Mouse (Mus musculus): ENCODE results near the gene Slc12a8.
"Not testable (repeated sequence)": the region's sequence is repeated elsewhere in the genome, so short reads cannot be mapped to it uniquely, and the experiment has no call there.

Gene Slc12a8

GRCm38 (mm10) chr16:33516807-33517565 lies at the start of gene Slc12a8:
Gene Slc12a8, plus strand, starts transcription at chr16:33517328.
- peak; percentile 70 for DNase-seq (ENCODE audit: low spot score)

- no peak for DNase-seq (ENCODE audit: low spot score)
Observed at GRCm38 (mm10) chr16:33467451-33467850, 49.7 kb upstream of the Slc12a8 start.

DNA sequence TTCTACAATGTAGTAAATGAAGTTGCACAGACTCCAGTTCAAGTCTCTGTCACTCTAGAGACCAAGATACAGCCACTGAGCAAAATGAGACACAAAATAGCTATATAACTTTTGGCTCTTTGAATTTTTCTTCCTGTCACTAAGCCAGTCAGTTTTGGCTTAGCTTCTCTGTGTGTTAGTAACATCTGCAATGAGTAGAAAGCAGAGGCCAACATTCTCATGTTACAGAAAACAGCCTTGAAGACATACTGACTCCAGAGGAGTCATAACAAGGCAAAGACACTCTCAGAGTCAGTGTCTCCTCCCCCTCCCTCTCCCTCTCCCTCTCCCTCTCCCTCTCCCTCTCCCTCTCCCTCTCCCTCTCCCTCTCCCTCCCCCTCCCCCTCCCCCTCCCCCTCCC lies 47.2 kb upstream of the Slc12a8 start:
- DNase-seq (ENCODE audit: low spot score): no peak

DNA sequence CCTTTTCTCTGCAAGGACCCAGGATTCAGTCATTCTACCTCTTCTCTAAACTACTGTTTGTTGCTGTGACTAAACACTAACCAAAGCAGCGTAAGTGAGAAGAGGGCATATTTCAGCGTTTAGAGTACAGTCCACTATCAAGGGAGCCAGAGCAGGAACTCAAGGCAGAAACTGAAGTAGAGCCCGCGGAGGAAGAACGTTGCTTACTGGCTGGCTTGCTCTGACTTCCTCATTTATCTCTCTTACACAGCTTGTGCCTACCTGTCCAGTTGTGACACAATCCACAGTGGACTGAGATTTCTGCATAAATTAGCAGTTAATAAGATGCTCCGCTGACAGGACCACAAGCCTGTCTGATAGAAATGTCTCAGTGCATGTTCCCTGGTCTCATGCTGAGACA lies 42.7 kb upstream of the Slc12a8 start:
- DNase-seq (ENCODE audit: low spot score): no peak

DNA sequence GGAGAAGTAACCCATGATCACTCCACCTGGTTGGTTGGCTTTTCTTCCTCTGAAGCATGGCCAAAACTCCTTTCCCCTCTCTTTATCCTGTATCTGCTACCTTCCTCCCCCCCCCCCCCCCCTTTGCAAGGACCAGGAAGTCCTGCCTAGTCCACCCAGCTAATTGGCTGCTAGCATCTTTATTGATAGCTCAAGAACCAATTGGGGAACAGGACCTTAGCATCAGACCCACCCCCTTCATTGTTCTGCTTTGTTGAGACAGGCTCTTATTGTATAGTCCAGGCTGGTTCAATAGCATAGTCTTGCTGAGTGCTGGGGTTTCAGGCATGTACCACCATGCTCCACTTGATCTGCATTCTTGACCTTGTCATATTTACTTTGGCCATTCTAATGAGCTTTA lies 37.2 kb upstream of the Slc12a8 start:
- DNase-seq (ENCODE audit: low spot score): no peak

GRCm38 (mm10) chr16:33481148-33481547 lies 36.0 kb upstream of the Slc12a8 start:
- no peak for DNase-seq (ENCODE audit: low spot score)

DNA sequence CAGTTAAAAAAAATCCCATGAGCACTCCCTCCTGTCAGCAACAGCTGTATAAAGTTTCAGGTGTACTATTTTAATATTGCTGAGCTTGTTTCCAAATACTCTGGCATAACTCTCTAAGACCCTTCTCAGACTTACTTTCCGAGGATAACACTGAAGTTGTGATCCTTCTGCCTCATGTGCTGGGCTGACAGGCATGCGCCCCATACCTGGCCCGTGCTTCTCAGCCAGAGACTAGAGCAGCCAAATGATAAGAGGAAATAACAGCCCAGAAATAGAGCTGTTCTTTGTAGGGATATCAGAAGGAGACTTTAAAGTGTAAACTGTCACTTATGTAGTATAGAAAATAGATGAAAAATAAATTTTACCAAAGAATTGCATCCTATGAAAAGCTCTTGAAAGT lies 34.8 kb upstream of the Slc12a8 start:
- no peak for DNase-seq (ENCODE audit: low spot score)

- DNase-seq (ENCODE audit: low spot score): no peak
Observed at GRCm38 (mm10) chr16:33487709-33488108, 29.4 kb upstream of the Slc12a8 start.

DNA sequence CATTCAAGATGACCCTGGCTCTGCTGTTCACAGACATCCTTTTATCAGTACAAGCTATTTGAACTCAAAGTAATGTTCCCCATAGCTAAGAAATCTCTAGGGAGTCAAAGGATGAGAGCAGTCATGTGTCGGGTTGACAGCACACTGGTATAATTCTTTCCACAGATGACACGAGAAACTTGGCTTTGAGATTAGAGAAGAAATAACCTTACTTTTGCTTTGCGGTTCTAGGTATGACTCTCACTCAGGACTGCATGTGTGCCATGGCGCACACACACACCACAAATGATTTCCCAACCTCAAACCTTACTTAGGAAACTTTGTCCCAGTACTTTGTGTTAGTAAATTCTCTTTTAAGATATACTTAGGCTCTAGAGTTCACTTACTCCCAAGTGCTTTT lies 22.8 kb upstream of the Slc12a8 start:
- DNase-seq (ENCODE audit: low spot score): no peak

- DNase-seq (ENCODE audit: low spot score): no peak
Observed at GRCm38 (mm10) chr16:33508082-33508481, 9.0 kb upstream of the Slc12a8 start.

- DNase-seq (ENCODE audit: low spot score): not testable (repeated sequence)
Observed at GRCm38 (mm10) chr16:33509231-33509630, 7.9 kb upstream of the Slc12a8 start.

- not testable (repeated sequence) for DNase-seq (ENCODE audit: low spot score)
Observed at GRCm38 (mm10) chr16:33510856-33511255, 6.3 kb upstream of the Slc12a8 start.

- DNase-seq (ENCODE audit: low spot score): no peak
Observed at GRCm38 (mm10) chr16:33512555-33512954, 4.6 kb upstream of the Slc12a8 start.

GRCm38 (mm10) chr16:33517627-33518026 lies 499 bp downstream of the Slc12a8 start:
- no peak for DNase-seq (ENCODE audit: low spot score)

DNA sequence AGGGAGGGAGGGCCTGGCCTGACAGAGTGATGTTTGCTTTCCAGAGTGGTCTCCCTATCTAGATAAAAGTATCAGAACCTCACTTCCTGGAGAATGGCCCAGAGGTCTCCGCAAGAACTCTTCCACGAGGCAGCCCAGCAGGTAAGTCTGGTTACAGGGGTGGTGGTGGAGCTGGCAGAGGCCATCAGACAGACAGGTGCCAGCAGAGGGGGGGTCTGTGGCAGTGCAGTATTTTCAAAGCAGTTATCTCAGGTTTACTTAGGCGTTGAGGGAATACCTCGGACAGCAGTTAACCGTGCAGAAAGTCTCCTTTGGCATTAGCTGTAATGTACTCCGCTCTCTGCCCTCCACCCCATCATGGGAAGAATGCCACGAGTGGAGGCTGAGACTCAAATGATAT lies 1.1 kb downstream of the Slc12a8 start:
- no peak for DNase-seq (ENCODE audit: low spot score)

DNA sequence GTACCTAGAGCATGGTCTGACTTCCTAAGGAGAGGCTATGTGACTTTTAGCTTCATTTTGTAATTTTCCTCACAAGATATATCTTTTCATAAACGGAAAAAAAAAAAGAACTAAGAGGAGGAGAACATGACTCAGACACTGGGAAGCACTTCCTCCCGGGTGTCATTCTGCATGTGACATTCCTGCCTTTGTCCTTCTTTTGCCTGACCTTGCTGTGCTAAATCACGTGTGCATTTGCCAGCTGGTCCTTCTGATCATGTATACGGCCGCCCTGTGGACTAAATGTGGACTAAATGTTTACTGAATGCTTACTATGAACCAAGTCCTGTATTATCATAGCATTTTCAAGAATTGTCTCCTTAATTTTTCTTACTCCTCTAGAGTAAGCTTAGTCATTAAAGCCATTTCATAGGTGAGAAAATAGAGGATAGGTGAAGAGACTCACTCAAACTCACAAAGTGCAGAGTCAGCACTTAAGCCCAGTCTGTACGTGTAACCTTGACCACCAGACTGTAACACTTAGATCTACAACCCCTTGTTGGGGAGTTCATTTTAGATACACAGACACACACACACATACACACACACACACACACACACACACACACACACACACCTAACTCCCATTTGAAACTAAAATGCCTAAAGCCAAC lies 2.9 kb downstream of the Slc12a8 start:
- no peak for DNase-seq (ENCODE audit: low spot score)

- no peak for DNase-seq (ENCODE audit: low spot score)
Observed at GRCm38 (mm10) chr16:33522516-33522915, 5.4 kb downstream of the Slc12a8 start.

DNA sequence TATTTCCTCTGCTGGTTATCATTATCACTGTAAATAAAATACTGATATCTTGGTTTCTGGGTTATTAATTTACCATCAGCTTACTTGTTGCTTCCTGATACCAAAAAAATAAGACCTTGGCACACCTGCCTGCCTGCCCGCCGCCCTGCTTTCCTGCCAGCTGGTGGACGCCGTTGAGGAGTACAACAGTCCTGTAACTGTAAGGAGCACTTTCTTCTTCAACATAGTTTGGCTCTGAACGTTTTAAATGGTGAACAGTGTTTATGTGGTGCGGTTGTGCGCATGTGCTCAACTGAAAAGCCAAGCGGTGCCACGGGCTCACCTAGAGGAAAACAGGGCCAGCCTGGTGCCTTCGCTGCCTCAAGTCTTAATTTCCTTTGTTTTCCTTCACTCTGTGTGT lies 6.4 kb downstream of the Slc12a8 start:
- DNase-seq (ENCODE audit: low spot score): no peak

DNA sequence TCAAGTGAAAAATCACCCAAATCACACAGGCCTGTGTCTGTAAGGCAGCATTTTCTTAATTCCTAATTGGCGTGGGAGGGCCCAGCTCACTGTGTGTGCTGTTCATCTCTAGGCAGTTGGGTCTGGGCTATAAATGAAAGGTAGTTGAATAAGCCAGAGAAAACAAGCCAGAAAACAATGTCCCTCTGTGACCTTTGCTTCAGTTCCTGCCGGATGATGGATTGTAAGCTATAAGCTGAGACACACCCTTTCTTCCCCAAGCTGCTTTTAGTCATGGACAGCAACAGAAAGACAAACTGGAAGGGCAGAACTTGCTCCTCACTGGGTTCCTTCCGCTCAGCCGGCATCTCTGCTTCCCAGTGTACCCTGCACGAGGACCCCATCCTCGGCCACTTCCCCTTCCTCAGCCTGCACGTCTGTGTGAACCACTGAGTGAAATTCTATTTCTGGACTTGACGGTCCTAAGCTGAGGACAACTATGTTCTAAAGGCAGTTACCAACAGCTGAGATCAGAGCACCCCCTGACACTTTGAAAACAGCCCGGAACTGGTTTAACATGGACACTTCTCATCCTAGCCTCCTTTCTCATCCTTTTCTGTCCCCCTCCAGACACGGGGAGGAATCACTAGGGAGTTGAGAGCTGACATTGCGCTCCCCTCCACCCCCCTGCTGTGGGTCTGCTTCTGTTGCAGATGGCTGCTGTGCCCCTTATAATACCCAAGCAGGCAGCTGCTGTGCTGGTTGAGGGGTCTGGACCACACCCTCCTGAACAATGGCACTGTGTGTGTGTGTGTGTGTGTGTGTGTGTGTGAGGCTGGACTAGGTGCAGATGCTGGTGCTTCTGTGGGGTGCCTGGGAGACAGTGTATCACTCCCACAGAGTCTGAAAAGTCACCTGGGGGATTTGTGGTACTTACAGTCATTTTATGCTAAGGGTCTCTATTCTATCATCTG lies 12.7 kb downstream of the Slc12a8 start:
- no peak for DNase-seq (ENCODE audit: low spot score)

GRCm38 (mm10) chr16:33531184-33531583 lies 14.1 kb downstream of the Slc12a8 start:
- no peak for DNase-seq (ENCODE audit: low spot score)

DNA sequence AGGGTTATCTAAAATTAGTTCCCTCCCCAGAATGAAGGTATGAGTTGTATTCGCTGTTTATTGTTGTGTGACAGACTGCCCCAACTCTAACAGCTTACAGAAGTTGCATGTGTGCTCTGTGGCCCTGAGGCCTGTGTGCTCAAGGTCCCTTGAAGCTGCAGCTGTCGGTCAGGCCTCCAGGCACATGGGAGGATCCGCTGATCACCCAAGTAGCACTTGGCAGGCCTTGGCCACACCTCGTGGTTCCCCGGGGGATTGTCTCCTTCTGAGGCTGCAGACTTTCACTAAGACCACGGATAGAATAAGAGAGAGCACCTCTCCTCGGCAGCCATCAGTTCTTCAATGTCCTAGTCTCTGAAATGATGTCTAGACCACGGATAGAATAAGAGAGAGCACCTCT lies 19.3 kb downstream of the Slc12a8 start:
- no peak for DNase-seq (ENCODE audit: low spot score)

DNA sequence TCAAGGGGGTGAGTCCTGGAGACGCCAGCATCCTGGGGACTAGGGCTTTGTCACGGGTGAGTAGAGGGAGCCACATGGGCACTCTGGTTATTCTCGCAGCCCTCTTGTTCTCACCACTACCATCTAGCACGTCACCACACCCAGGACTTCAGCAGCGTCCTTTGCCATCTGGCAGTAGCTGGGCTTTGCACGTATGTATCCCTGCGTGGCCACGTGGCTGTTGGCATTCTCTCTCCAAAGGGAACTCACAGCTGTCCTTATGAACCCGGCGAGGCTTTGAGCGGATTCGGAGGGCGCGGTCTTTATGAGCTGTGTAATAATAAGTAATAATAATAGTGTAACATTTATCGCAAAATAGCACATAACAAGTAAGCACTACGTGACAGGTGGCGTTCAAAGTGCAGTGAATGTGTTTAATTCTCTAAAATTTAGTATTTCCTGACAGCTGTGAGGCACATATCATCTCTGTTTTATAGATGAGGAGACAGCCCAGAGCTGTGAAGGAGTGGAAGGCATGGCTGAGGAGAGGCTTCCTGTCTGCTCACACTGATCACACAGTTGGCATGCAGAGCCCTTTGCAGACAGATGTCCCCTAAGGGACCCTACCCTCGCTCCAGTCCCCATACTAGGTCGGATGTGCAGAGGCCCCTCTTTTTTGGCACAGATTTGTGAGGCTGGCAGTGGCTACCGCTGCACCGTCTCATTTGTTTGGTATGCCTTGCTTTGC lies 20.5 kb downstream of the Slc12a8 start:
- DNase-seq (ENCODE audit: low spot score): no peak
